Mouse (Mus musculus): ENCODE data around the gene Cldn9. TPM values are rescaled to one million over a fixed set of nuclear protein-coding genes. Genes with fewer than 3 reads are reported as not detected.
A peak's percentile ranks its signal among the peaks of the same experiment; 100 is the strongest.

Gene Cldn9
- total RNA-seq, 1 experiment from 2014 or later = not detected

DNA sequence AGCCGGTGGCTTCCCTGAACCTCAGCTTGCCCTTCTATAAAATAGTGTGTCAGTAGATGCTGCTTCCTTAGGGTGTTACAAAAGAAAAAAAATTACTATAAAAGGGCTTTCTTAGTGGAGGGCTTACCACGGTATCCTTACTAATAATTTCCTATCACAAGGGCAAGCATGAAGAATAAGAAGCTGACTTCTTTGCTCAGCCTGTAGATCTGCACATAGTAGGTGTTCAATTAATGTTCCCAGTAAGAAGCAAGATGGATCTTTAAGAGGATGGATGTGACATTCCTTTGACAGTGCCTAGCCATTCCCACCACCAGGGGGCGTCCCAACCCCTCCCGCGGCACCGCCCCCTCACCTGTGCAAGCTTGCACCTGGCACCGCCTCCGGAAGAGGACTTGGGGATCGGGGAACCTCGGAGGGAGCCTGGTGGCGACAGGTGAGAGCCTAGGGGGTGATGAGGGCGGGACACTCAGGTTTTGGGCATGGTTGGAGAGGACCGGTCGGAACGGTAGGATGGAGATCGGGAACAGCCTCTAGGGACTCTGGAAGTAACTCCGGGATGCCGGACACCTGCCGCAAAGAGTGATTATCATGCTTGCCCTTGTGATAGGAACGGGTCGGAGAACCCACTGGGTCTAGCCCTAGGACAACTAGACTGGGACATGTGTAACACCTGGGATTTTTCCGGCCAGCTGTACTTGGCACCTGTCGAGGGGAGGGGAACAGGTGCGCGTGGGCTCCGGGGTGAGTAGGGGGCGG, 23.5 kb downstream of the Cldn9 start, which contains the start of gene Bicdl2:
Bicdl2 (plus strand) TSS at position 390 of the 759 bp plus-strand sequence.
- no peak for ATAC-seq (ENCODE audit: extremely low read depth, insufficient number of reproducible peaks, low FRiP score, poor library complexity, severe bottlenecking)

DNA sequence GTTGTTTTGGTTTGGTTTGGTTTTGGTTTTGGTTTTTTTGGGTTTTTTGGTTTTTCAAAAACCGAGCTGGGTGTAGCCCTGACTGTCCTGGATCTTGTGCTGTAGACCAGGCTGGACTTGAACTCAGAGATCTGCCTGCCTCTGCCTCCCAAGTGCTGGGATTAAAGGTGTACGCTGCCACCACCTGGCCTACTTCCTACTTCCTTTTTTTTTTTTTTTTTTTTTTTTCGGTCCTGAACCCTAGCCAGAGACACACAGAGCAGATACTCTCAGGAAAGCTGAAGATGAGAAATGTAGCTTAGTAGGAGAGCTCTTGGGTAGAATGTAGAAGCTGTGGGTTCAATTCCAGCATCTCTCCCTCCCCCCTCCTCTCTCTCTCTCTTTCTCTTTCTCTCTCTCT, 25.4 kb downstream of the Cldn9 start:
- no peak for ATAC-seq (ENCODE audit: extremely low read depth, insufficient number of reproducible peaks, low FRiP score, poor library complexity, severe bottlenecking)

DNA sequence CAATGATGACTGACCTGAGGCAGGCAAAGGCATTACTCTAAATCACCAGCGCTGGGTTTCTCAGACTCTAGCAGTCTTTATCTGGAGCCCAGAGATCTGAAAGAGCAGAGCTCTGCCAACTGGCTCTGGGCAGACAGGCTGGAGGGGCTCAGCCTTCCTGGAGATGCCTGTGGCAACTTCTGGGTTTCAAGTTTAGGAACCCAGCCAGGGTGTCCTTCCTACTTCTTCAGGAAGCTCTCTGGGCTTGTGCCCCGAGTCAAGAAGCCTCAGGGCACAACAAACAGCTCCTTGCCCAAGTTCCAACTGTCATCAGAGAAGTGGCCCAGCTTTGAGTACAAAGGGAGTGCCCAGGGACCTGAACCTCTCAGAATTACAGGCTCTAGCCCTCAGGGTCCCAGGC, 29.4 kb downstream of the Cldn9 start:
- no peak for ATAC-seq (ENCODE audit: extremely low read depth, insufficient number of reproducible peaks, low FRiP score, poor library complexity, severe bottlenecking)

DNA sequence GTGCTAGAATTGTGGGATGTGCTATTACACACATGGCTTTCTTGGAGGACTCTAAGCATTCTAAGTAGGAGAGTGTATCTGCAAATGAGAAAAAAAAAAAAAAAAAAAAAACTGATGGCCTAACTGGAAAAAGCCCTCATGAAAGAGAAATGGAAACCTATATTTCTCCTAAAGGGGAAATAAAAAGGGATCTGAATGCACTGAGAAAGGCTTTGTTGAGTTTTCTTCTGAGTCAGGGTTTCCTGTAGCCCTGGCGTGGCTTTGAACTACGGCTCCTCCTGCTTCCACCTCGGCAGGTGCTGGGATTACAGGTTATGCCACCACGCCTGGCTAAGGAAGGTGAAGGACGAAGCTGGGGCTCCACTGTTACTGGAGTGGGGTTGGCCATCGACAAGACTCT, 29.8 kb downstream of the Cldn9 start:
- ATAC-seq (ENCODE audit: extremely low read depth, insufficient number of reproducible peaks, low FRiP score, poor library complexity, severe bottlenecking) = no peak

DNA sequence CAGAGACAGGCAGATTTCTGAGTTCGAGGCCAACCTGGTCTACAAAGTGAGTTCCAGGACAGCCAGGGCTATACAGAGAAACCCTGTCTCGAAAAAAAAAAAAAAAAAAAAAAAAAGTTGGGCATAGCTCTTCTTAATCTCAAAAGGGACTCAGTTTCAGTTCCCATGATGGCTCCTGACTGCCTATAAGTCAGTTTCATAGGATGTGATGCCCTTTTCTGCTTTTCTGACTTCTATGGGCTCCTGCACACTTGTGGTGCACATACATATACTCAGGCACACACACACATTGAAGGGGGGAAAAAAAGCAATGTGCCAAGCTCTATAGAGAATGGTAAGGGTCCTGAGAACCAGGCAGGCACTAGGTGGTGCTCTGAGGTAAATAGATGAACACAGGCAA, 30.5 kb downstream of the Cldn9 start:
- no peak for ATAC-seq (ENCODE audit: extremely low read depth, insufficient number of reproducible peaks, low FRiP score, poor library complexity, severe bottlenecking)

DNA sequence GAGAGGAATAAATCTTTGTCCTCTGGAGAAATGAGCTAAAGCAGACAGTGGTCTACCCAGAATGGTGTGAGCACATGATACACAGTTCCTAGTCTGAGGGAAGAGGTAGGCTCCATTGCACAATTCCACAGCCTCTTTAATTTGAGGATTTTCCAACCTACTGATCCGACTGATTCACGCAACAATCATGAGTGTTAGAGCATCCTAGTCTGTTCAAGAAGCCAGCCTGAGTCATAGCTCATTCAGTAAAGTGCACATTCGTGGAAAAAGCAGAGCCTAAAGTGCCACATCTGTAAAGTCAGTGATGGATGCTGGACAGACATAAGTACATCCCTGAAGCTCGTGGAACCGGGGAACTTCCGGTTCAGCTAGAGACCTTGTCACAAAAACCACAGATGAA, 32.5 kb downstream of the Cldn9 start:
- ATAC-seq (ENCODE audit: extremely low read depth, insufficient number of reproducible peaks, low FRiP score, poor library complexity, severe bottlenecking) = no peak

DNA sequence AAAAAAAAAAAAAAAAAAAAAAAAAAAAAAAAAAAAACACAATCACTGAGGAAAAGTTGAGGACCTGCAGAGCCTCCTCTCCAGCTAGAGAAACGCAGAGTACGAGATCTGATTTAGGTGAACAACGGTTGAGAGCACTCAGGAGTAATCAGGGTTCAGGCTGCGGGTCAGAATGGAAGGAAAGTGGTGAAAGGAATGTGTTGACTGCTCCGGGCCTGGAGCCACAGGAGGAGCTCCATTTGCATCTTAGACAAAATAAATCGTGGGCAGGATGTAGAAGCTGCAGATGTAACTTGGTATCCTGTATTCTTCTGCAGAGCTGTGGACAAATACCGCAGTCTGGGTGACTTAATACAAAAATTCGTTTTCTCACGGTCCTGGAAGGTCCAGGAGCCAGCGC, 37.9 kb downstream of the Cldn9 start:
- no peak for ATAC-seq (ENCODE audit: extremely low read depth, insufficient number of reproducible peaks, low FRiP score, poor library complexity, severe bottlenecking)

DNA sequence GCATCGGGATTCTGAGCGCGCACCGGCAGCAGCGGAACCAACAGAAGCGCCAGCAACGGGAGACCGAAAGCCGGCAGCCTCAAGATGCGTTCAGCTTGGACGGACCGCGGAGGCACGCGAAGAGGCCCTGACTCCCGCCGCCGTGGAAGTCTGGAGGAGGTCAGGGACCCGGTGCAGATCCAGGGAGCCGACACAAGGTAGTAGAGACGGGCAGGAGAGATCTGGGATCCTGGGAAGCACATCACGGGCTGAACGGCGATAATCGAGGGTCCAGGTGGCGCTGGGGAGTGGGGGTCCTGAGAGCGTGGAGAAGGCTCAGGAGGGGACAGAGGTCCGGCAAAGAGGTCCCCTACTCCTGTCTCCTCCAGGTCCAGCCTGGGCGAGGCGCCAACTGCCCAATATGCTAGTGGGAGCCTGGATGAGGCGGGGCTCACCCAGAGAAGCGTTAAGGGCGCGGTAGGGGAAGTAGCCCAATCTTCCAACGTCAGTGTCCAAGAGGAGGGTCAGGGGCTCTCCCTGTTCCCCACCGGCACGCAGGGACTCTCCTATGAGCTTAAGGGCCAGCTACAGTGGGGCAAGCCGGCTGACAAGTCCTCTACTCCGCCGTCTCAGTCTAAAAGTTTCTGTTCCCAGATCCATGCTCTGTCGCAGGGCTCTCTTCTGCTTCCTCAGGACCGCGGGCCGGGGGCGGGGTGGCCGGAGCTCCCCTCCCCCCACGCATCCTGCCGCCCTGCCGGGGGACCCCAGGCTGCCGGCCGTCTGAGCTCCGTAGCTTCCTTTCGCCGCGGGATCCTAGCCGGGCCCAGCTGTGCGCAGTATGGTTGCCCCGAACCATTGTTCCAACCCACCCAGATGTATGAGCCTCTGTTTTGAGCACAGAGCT, 39.0 kb downstream of the Cldn9 start, which contains the start of gene Mmp25:
Mmp25 (minus strand) TSS at position 665 of the 883 bp plus-strand sequence.
- ATAC-seq (ENCODE audit: extremely low read depth, insufficient number of reproducible peaks, low FRiP score, poor library complexity, severe bottlenecking) = peak; percentile 62

Other genes starting within 250 kb of the Cldn9 start
- gene Vmn2r117, start 204.3 kb downstream of the Cldn9 start, total RNA-seq (2017) = 0.12 TPM in 1 of 2 replicates, not detected in the other
- gene Zfp213, start 119.8 kb downstream of the Cldn9 start, total RNA-seq (2017) = 5.1 and 5.6 TPM in 2 replicates
- not detected in 2 replicates for gene Zfp13, start 84.5 kb downstream of the Cldn9 start, total RNA-seq (2017)
- gene Zscan10, start 83.2 kb downstream of the Cldn9 start, total RNA-seq (2017) = not detected in 2 replicates
- 11.4 and 14.9 TPM in 2 replicates for gene Mmp25, start 38.7 kb downstream of the Cldn9 start, total RNA-seq (2017)
- gene Bicdl2, start 23.5 kb downstream of the Cldn9 start, total RNA-seq (2017) = 0.37 TPM in 1 of 2 replicates, not detected in the other
- 21.9 and 32.2 TPM in 2 replicates for gene Hcfc1r1, start 10.4 kb downstream of the Cldn9 start, total RNA-seq (2017)
- gene Thoc6, start 10.1 kb downstream of the Cldn9 start, total RNA-seq (2017) = 15.2 and 16.0 TPM in 2 replicates
- 10.5 and 13.4 TPM in 2 replicates for gene Tnfrsf12a, start 6.6 kb downstream of the Cldn9 start, total RNA-seq (2017)
- gene Cldn6, start 4.8 kb downstream of the Cldn9 start, total RNA-seq (2017) = not detected in 2 replicates
- not detected in 2 replicates for gene 1520401A03Rik, start 38.8 kb upstream of the Cldn9 start, total RNA-seq (2017)
- 6.5 and 8.0 TPM in 2 replicates for gene Pkmyt1, start 42.3 kb upstream of the Cldn9 start, total RNA-seq (2017)
- gene Paqr4, start 56.8 kb upstream of the Cldn9 start, total RNA-seq (2017) = 0.70 TPM in 1 of 2 replicates, not detected in the other
- 0.23 TPM in 1 of 2 replicates, not detected in the other for gene Kremen2, start 61.8 kb upstream of the Cldn9 start, total RNA-seq (2017)
- gene Flywch1, start 87.6 kb upstream of the Cldn9 start, total RNA-seq (2017) = 16.8 and 18.3 TPM in 2 replicates
- not detected in 2 replicates for gene Flywch2, start 102.1 kb upstream of the Cldn9 start, total RNA-seq (2017)
- gene Srrm2, start 106.5 kb upstream of the Cldn9 start, total RNA-seq (2017) = 281 and 303 TPM in 2 replicates
- gene Elob, start 145.1 kb upstream of the Cldn9 start, total RNA-seq (2017) = 93.3 and 94.9 TPM in 2 replicates
- gene Prss33, start 152.0 kb upstream of the Cldn9 start, total RNA-seq (2017) = not detected in 2 replicates
- gene Prss32, start 159.8 kb upstream of the Cldn9 start, total RNA-seq (2017) = 0.37 and 0.93 TPM in 2 replicates
- not detected in 2 replicates for gene Prss41, start 160.1 kb upstream of the Cldn9 start, total RNA-seq (2017)
- not detected in 2 replicates for gene Prss21, start 184.0 kb upstream of the Cldn9 start, total RNA-seq (2017)
- gene Dcpp1, start 196.8 kb upstream of the Cldn9 start, total RNA-seq (2017) = not detected in 2 replicates
- not detected in 2 replicates for gene Dcpp2, start 196.9 kb upstream of the Cldn9 start, total RNA-seq (2017)
- not detected in 2 replicates for gene Dcpp3, start 233.4 kb upstream of the Cldn9 start, total RNA-seq (2017)